Mouse (Mus musculus): Measurements from ENCODE around the gene Gnpnat1. TPM values are rescaled to one million over a fixed set of nuclear protein-coding genes. Genes with fewer than 3 reads are reported as not detected.

Gnpnat1 gene
- polyA plus RNA-seq, 1 experiment: 31.2 TPM

GRCm38 (mm10) chr14:45365196-45365587 is 39.5 kb downstream of the Gnpnat1 start:
- H3K27ac ChIP-seq (replicated peaks; ENCODE audit: low read depth, low read length): no peak overlapping the region

GRCm38 (mm10) chr14:45364211-45365195 is 40.2 kb downstream of the Gnpnat1 start:
- Histone ChIP-seq H3K27ac (replicated peaks; ENCODE audit: low read depth, low read length) (no peak overlapping the region), H3K4me1 (ENCODE audit: control insufficient read depth, insufficient read depth, insufficient read length, low read length) (no peaks in the 10 kb centered on the region), H3K4me3 (ENCODE audit: insufficient read depth, low read depth, low read length) (no peak overlapping the region)

More at GRCm38 (mm10) chr14:45365196-45365587, 39.5 kb downstream of the Gnpnat1 start:
- H3K4me1 ChIP-seq (ENCODE audit: control insufficient read depth, insufficient read depth, insufficient read length, low read length): no peaks in the 10 kb centered on the region
- no peak overlapping the region for H3K4me3 ChIP-seq (ENCODE audit: insufficient read depth, low read depth, low read length)

- Histone ChIP-seq H3K4me1 (ENCODE audit: control insufficient read depth, insufficient read depth, insufficient read length, low read length) (peaks cover 2% of the 10 kb centered on the region), H3K27ac (replicated peaks; ENCODE audit: low read depth, low read length) (0 out of 2 replicates have a peak within 1 kb of the TSS, but pooled peaks have one; percentile 31), H3K4me3 (ENCODE audit: insufficient read depth, low read depth, low read length) (peak within 1 kb of the TSS; percentile 97)
Observed at GRCm38 (mm10) chr14:45350931-45351859, 53.5 kb downstream of the Gnpnat1 start, which contains the start of gene Styx. Styx (plus strand) TSS chr14:45351093.

GRCm38 (mm10) chr14:45329589-45330181 is 75.0 kb downstream of the Gnpnat1 start, which contains the start of gene Psmc6:
Psmc6 (plus strand) TSS chr14:45329788.
- H3K4me3 ChIP-seq (ENCODE audit: insufficient read depth, low read depth, low read length): peak within 1 kb of the TSS; percentile 100
- H3K4me1 ChIP-seq (ENCODE audit: control insufficient read depth, insufficient read depth, insufficient read length, low read length): no peaks in the 10 kb centered on the region
- H3K27ac ChIP-seq (replicated peaks; ENCODE audit: low read depth, low read length): peak within 1 kb of the TSS; percentile 98

- Histone ChIP-seq H3K27ac (replicated peaks; ENCODE audit: low read depth, low read length) (no peak overlapping the region), H3K4me1 (ENCODE audit: control insufficient read depth, insufficient read depth, insufficient read length, low read length) (no peaks in the 10 kb centered on the region), H3K4me3 (ENCODE audit: insufficient read depth, low read depth, low read length) (peak overlapping the region; percentile 41)
Observed at GRCm38 (mm10) chr14:45329018-45329588, 75.6 kb downstream of the Gnpnat1 start.

GRCm38 (mm10) chr14:45328072-45328713 is 76.5 kb downstream of the Gnpnat1 start:
- Histone ChIP-seq H3K27ac (replicated peaks; ENCODE audit: low read depth, low read length) (no peak overlapping the region), H3K4me3 (ENCODE audit: insufficient read depth, low read depth, low read length) (no peak overlapping the region), H3K4me1 (ENCODE audit: control insufficient read depth, insufficient read depth, insufficient read length, low read length) (no peaks in the 10 kb centered on the region)

Other genes with a start within 250 kb of the Gnpnat1 start
- 0.71 TPM in 1 of 2 replicates, not detected in the other for gene Gpr137c, start 185.2 kb downstream of the Gnpnat1 start, polyA plus RNA-seq (2012; ENCODE audit: insufficient read depth, insufficient read length, missing spikeins)
- gene Txndc16, start 184.6 kb downstream of the Gnpnat1 start, polyA plus RNA-seq (2012; ENCODE audit: insufficient read depth, insufficient read length, missing spikeins): 5.5 and 7.3 TPM in 2 replicates
- 11.7 and 16.8 TPM in 2 replicates for gene Ero1l, start 86.1 kb downstream of the Gnpnat1 start, polyA plus RNA-seq (2012; ENCODE audit: insufficient read depth, insufficient read length, missing spikeins)
- 264 and 395 TPM in 2 replicates for gene Psmc6, start 75.1 kb downstream of the Gnpnat1 start, polyA plus RNA-seq (2012; ENCODE audit: insufficient read depth, insufficient read length, missing spikeins)
- 16.1 and 16.9 TPM in 2 replicates for gene Styx, start 53.8 kb downstream of the Gnpnat1 start, polyA plus RNA-seq (2012; ENCODE audit: insufficient read depth, insufficient read length, missing spikeins)
- gene Fermt2, start 125.2 kb upstream of the Gnpnat1 start, polyA plus RNA-seq (2012; ENCODE audit: insufficient read depth, insufficient read length, missing spikeins): 69.7 and 110 TPM in 2 replicates